Comparison of ENCODE assay signal across 16 mouse cellular contexts in the genomic region with DNA sequence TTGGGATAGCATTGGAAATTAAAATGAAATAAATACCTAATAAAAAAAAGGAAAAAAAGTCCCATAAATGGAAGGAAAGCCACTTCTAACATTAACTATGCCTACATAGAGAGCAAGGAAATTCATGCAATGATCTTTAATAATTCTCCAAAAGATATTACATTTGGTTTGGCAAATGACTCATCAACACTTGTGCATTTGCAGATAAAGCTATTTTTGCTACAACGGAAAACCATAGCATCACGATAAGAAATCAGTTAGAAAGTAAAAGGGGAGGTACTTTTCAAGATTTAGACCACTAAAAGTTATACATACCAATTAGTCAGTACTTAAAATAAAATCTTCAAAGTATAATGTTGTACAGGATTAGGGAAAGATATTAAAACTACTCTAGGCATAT.
"Had no signal": no experiment of that assay in that cellular context is flagged by ENCODE, and none has a peak within 500 bp of the region (broad histone marks: within the 10 kb centered on the region; RNA-seq: fewer than 3 reads in every experiment).

No protein-coding gene starts in this region.

- H3K9me3 ChIP-seq: neural tube, embryonic 13.5 days; neural tube, embryonic 15.5 days; stomach, embryonic 15.5 days had no signal

- H3K9ac ChIP-seq: neural tube, embryonic 13.5 days; neural tube, embryonic 15.5 days; stomach, embryonic 15.5 days had no signal

- H3K27me3 ChIP-seq: neural tube, embryonic 13.5 days; neural tube, embryonic 15.5 days; stomach, embryonic 15.5 days had no signal

- H3K27ac ChIP-seq: neural tube, embryonic 13.5 days; neural tube, embryonic 15.5 days; stomach, embryonic 15.5 days; stomach, postnatal 0 days had no signal

- H3K36me3 ChIP-seq: neural tube, embryonic 13.5 days; neural tube, embryonic 15.5 days; stomach, embryonic 15.5 days had no signal

- H3K4me2 ChIP-seq: neural tube, embryonic 13.5 days; neural tube, embryonic 15.5 days; stomach, embryonic 15.5 days had no signal

- H3K4me1 ChIP-seq: neural tube, embryonic 13.5 days; neural tube, embryonic 15.5 days; stomach, embryonic 15.5 days had no signal

- H3K4me3 ChIP-seq: neural tube, embryonic 13.5 days; neural tube, embryonic 15.5 days; stomach, embryonic 15.5 days had no signal

- DNase-seq: retina, postnatal 1 day; right cerebral cortex, adult 18-20 months; right cerebral cortex, postnatal 14 days; right cerebral cortex, postnatal 25 days; right cerebral cortex, postnatal 4 days; spleen, adult 18-20 months; thymus, adult 18-20 months; thymus, adult 2 months; thymus, postnatal 14 days; thymus, postnatal 25 days; thymus, postnatal 36 days; thymus, postnatal 4 days had no signal
